In genomic region chr17:6154366-6154765, GRCm38 (mm10) we compare ENCODE assay signal across 16 mouse cellular contexts. TPM values are rescaled to one million over a fixed set of nuclear protein-coding genes. Genes with fewer than 3 reads are reported as not detected.
A peak's percentile ranks its signal among the peaks of the same experiment; 100 is the strongest.
DNase-seq lines count a peak whose midpoint lies in the region; ATAC-seq lines count a peak whose summit lies in the region.
"Had no signal": no experiment of that assay in that cellular context is flagged by ENCODE, and none has a peak within 500 bp of the region (broad histone marks: within the 10 kb centered on the region; RNA-seq: fewer than 3 reads in every experiment).

No protein-coding gene starts in this region.

- peak; percentile 33 for DNase-seq in cerebellum, adult 11 months
- no peak for DNase-seq in cerebellum, adult 8-10 months
- DNase-seq in thymus, postnatal 14 days, result peak; percentile 14
- DNase-seq in thymus, postnatal 0 days (ENCODE audit: low spot score), result no peak
- DNase-seq in cerebellum, adult 9-11 months, result peak; percentile 64
- DNase-seq in splenic B cell, adult 2 months (ENCODE audit: low read depth, low spot score), result peak; percentile 37
- no peak for DNase-seq in adrenal gland, adult 8-10 months
- DNase-seq: gastrocnemius, postnatal 14 days; lung, postnatal 14 days; right cerebral cortex, adult 18-20 months; spleen, adult 18-20 months had no signal

- ATAC-seq in erythroid progenitor cell, adult 5-6 weeks (replicated peaks; ENCODE audit: low FRiP score, poor library complexity, severe bottlenecking), result no peak
- ATAC-seq: hindbrain, embryonic 16.5 days; midbrain, embryonic 13.5 days had no signal

- H3K36me3 ChIP-seq in splenic B cell, adult 2 months (ENCODE audit: control insufficient read depth, insufficient read depth, low read length, poor library complexity, severe bottlenecking), result no peaks in the 10 kb centered on the region
- H3K36me3 ChIP-seq: liver, embryonic 15.5 days had no signal

- H3K27me3 ChIP-seq in splenic B cell, adult 2 months (ENCODE audit: control insufficient read depth, insufficient read depth, low read length, poor library complexity, severe bottlenecking), result no peaks in the 10 kb centered on the region
- H3K27me3 ChIP-seq: limb, embryonic 12.5 days; liver, embryonic 15.5 days; midbrain, embryonic 13.5 days had no signal

RNA-seq across cellular contexts. Expression of gene Tulp4, which starts 48.1 kb away (rescaled TPM):
- 40.8 and 46.4 TPM in 2 replicates for polyA plus RNA-seq in thymus, postnatal 0 days (2015; fragmentation: Nextera tagmentation; extraction: Ambion mirVana)
- 0.42 and 7.2 TPM in 2 replicates for total RNA-seq in erythroid progenitor cell, adult 5-6 weeks (2015; ENCODE audit: low replicate concordance)
- 3.5 and 12.5 TPM in 2 replicates for total RNA-seq in erythroid progenitor cell, adult 5-6 weeks (2017; ENCODE audit: low replicate concordance)
- 100 to 1,000 TPM in 2 of 4 experiments, 10 to 100 TPM in 2; 86.9 to 123 (median 107) TPM for total RNA-seq in adrenal gland, adult 8-10 months (2022)

Comparison
In these comparisons a context has a peak if more than half of its experiments do, and no peak if none do; other contexts are left out.
1. DNase-seq: peak in cerebellum, adult 11 months (single experiment), thymus, postnatal 14 days (single experiment), cerebellum, adult 9-11 months (single experiment) and splenic B cell, adult 2 months (single experiment); none in cerebellum, adult 8-10 months (single experiment), thymus, postnatal 0 days (single experiment) and adrenal gland, adult 8-10 months (single experiment).
2. RNA of gene Tulp4, which starts 48.1 kb away (total RNA-seq): 86.9 to 123 TPM in adrenal gland, adult 8-10 months; 0.42 to 12.5 TPM in erythroid progenitor cell, adult 5-6 weeks; every median in the first group is over 4 times any median in the second.